Mouse (Mus musculus) gastrocnemius, postnatal 14 days (tissue): ENCODE data around the gene Tppp3. TPM values are rescaled to one million over a fixed set of nuclear protein-coding genes. Genes with fewer than 3 reads are reported as not detected.

Experiments
- DNase-seq: peaks from one replicate; pipeline ENCODE4 v3.0.0; 2021; ENCODE audit warnings: mixed read lengths
- intact Hi-C: fragments of 180-260 bp; cut with DNase I; formaldehyde crosslinking; loops from one replicate; pipeline ENCODE4 v1.15.1; 2025; ENCODE audit warnings: low total_unique reads
- long read RNA-seq, 2 experiments: library from polyadenylated mRNA; stranded (forward); transcript quantifications; one replicate each; pipeline ENCODE4 v2.0.0; 2021
- total RNA-seq, 2 experiments: library from RNA; stranded (reverse); gene quantifications; 2 replicates each; pipeline ENCODE4 v1.2.3; 2021

Tppp3 gene
- 100 to 1,000 TPM; 191 to 254 TPM for total RNA-seq
- long read RNA-seq, experiment 1, transcript Tppp3-201 (4 exons, 1,127 nt) = major isoform, 89 of 97 reads
- long read RNA-seq, experiment 1, partial matches to known transcripts = 3 of 97 reads
- long read RNA-seq, experiment 1, other reads (novel, unspliced or antisense) = 2 of 97 reads
- long read RNA-seq, experiment 2, transcript Tppp3-201 (4 exons, 1,127 nt) = major isoform, 78 of 86 reads
- long read RNA-seq, experiment 2, partial matches to known transcripts = 1 of 86 reads
- long read RNA-seq, experiment 2, other reads (novel, unspliced or antisense) = 6 of 86 reads

- peak; percentile 98 for DNase-seq
- intact Hi-C loops = no loop called here
These were observed at the start of gene Tppp3 for GRCm38 (mm10) chr8:105471314-105472015. Gene Tppp3, minus strand, starts transcription at chr8:105471526.

GRCm38 (mm10) chr8:105521061-105521460 is 49.7 kb upstream of the Tppp3 start:
- DNase-seq = no peak
- intact Hi-C loops = loop anchor here (5.0 kb wide), 1 partner anchor 34 kb away; no protein-coding TSS in a partner anchor

GRCm38 (mm10) chr8:105520521-105520920 is 49.2 kb upstream of the Tppp3 start:
- intact Hi-C loops = loop anchor here (5.0 kb wide), 1 partner anchor 33 kb away; no protein-coding TSS in a partner anchor
- no peak for DNase-seq

- DNase-seq = no peak
- intact Hi-C loops = loop anchor here (5.0 kb wide), 1 partner anchor 33 kb away; no protein-coding TSS in a partner anchor
These were observed 48.3 kb upstream of the Tppp3 start for GRCm38 (mm10) chr8:105519591-105519990.

GRCm38 (mm10) chr8:105518436-105519313 is 47.3 kb upstream of the Tppp3 start, which contains the start of gene Hsd11b2:
Gene Hsd11b2, plus strand, starts transcription at chr8:105518755.
- peak; percentile 74 for DNase-seq
- intact Hi-C loops = loop anchor here (5.0 kb wide), 1 partner anchor 34 kb away; no protein-coding TSS in a partner anchor

GRCm38 (mm10) chr8:105517346-105517745 is 46.0 kb upstream of the Tppp3 start:
- no peak for DNase-seq
- intact Hi-C loops = loop anchor here (5.0 kb wide), 1 partner anchor 35 kb away; no protein-coding TSS in a partner anchor

- intact Hi-C loops = loop anchor here (5.0 kb wide), 1 partner anchor 36 kb away; no protein-coding TSS in a partner anchor
- peak; percentile 75 for DNase-seq
These were observed 44.8 kb upstream of the Tppp3 start for GRCm38 (mm10) chr8:105516018-105516645.

GRCm38 (mm10) chr8:105514656-105515055 is 43.3 kb upstream of the Tppp3 start:
- peak; percentile 80 for DNase-seq
- intact Hi-C loops = loop anchor here (2.0 to 5.0 kb wide), 2 partner anchors 18 to 38 kb away; no protein-coding TSS in a partner anchor

- DNase-seq = no peak
- intact Hi-C loops = loop anchor here (2.0 kb wide), 1 partner anchor 19 kb away; no protein-coding TSS in a partner anchor
These were observed 42.9 kb upstream of the Tppp3 start for GRCm38 (mm10) chr8:105514194-105514593.

- intact Hi-C loops = no loop called here
- DNase-seq = peak; percentile 28
These were observed 38.8 kb upstream of the Tppp3 start for GRCm38 (mm10) chr8:105509997-105510735.

GRCm38 (mm10) chr8:105508758-105509157 is 37.4 kb upstream of the Tppp3 start:
- DNase-seq = no peak
- intact Hi-C loops = no loop called here

- no peak for DNase-seq
- intact Hi-C loops = no loop called here
These were observed 35.7 kb upstream of the Tppp3 start for GRCm38 (mm10) chr8:105506977-105507376.

GRCm38 (mm10) chr8:105504617-105505016 is 33.3 kb upstream of the Tppp3 start:
- intact Hi-C loops = no loop called here
- no peak for DNase-seq

GRCm38 (mm10) chr8:105499787-105500186 is 28.5 kb upstream of the Tppp3 start:
- intact Hi-C loops = no loop called here
- no peak for DNase-seq

GRCm38 (mm10) chr8:105496439-105497180 is 25.3 kb upstream of the Tppp3 start, which contains the start of gene Zdhhc1:
Gene Zdhhc1, minus strand, starts transcription at chr8:105496902.
- peak; percentile 90 for DNase-seq
- intact Hi-C loops = no loop called here

GRCm38 (mm10) chr8:105495350-105496302 is 24.3 kb upstream of the Tppp3 start:
- intact Hi-C loops = no loop called here
- no peak for DNase-seq
